Mouse (Mus musculus) R1 (cell line): ENCODE results near the gene Trappc12.

Experiments used
- DNase-seq: peaks from one replicate; pipeline ENCODE4 v3.0.0-alpha.2; 2018; ENCODE audit warnings: low read depth, low spot score

The Trappc12 gene

GRCm38 (mm10) chr12:28688996-28689395 lies 61.3 kb downstream of the Trappc12 start:
- peak; percentile 52 for DNase-seq

GRCm38 (mm10) chr12:28686199-28686879 lies 63.9 kb downstream of the Trappc12 start:
- DNase-seq, result no peak

- no peak for DNase-seq
Measured at GRCm38 (mm10) chr12:28685771-28686170, 64.5 kb downstream of the Trappc12 start.

GRCm38 (mm10) chr12:28684674-28685073 lies 65.6 kb downstream of the Trappc12 start:
- no peak for DNase-seq

GRCm38 (mm10) chr12:28675925-28676209 lies 74.4 kb downstream of the Trappc12 start:
- no peak for DNase-seq

- peak; percentile 91 for DNase-seq
Measured at GRCm38 (mm10) chr12:28675121-28675924, 74.9 kb downstream of the Trappc12 start, which contains the start of gene Adi1. Gene Adi1, plus strand, starts transcription at chr12:28675231.

- DNase-seq, result no peak
Measured at GRCm38 (mm10) chr12:28674038-28674720, 76.1 kb downstream of the Trappc12 start.

GRCm38 (mm10) chr12:28667287-28667686 lies 83.0 kb downstream of the Trappc12 start:
- DNase-seq, result no peak

- no peak for DNase-seq
Measured at GRCm38 (mm10) chr12:28666734-28667133, 83.5 kb downstream of the Trappc12 start.

- DNase-seq, result no peak
Measured at GRCm38 (mm10) chr12:28662628-28663027, 87.6 kb downstream of the Trappc12 start.

- peak; percentile 94 for DNase-seq
Measured at GRCm38 (mm10) chr12:28649141-28650110, 100.8 kb downstream of the Trappc12 start, which contains the start of gene Rnaseh1. Gene Rnaseh1, plus strand, starts transcription at chr12:28649602.
